Mouse (Mus musculus): Measurements from ENCODE around the gene Pak1. TPM values are rescaled to one million over a fixed set of nuclear protein-coding genes. Genes with fewer than 3 reads are reported as not detected.
"Not testable (repeated sequence)": the region's sequence is repeated elsewhere in the genome, so short reads cannot be mapped to it uniquely, and the experiment has no call there.

Gene Pak1
- polyA plus RNA-seq, 1 experiment, result 56.4 TPM

GRCm38 (mm10) chr7:97846539-97846938 lies 58.2 kb downstream of the Pak1 start:
- no peak overlapping the region for H3K27ac ChIP-seq (ENCODE audit: insufficient read depth, low read depth, low read length)
- no peaks in the 10 kb centered on the region; the same call in 1 of the 2 replicates for H3K36me3 ChIP-seq (ENCODE audit: control insufficient read depth, insufficient read depth, low read length)
- TF ChIP-seq POLR2A (IDR thresholded peaks at IDR 0.05; ENCODE audit: low read depth, low read length) (no peak), CTCF (IDR thresholded peaks at IDR 0.05; ENCODE audit: extremely low read depth, insufficient read length, insufficient replicate concordance, low read depth, low read length) (no peak)
- H3K4me3 ChIP-seq (ENCODE audit: low read depth, low read length), result no peak overlapping the region
- peaks cover 13% of the 10 kb centered on the region for H3K4me1 ChIP-seq (ENCODE audit: control insufficient read depth, insufficient read depth, insufficient read length, low read length)
- no peaks in the 10 kb centered on the region for H3K27me3 ChIP-seq (ENCODE audit: control insufficient read depth, insufficient read depth, low read length)

GRCm38 (mm10) chr7:97849557-97849956 lies 61.2 kb downstream of the Pak1 start:
- not testable (repeated sequence) for H3K27me3 ChIP-seq (ENCODE audit: control insufficient read depth, insufficient read depth, low read length); H3K4me3 ChIP-seq (ENCODE audit: low read depth, low read length); H3K4me1 ChIP-seq (ENCODE audit: control insufficient read depth, insufficient read depth, insufficient read length, low read length); H3K27ac ChIP-seq (ENCODE audit: insufficient read depth, low read depth, low read length); H3K36me3 ChIP-seq (ENCODE audit: control insufficient read depth, insufficient read depth, low read length)
- WGBS, result 74% methylated on average over 3 of the region's 3 CpGs

- Histone ChIP-seq H3K36me3 (ENCODE audit: control insufficient read depth, insufficient read depth, low read length) (peaks cover 3% of the 10 kb centered on the region; the same call in 1 of the 2 replicates), H3K27me3 (ENCODE audit: control insufficient read depth, insufficient read depth, low read length) (no peaks in the 10 kb centered on the region), H3K4me3 (ENCODE audit: low read depth, low read length) (no peak overlapping the region), H3K4me1 (ENCODE audit: control insufficient read depth, insufficient read depth, insufficient read length, low read length) (no peaks in the 10 kb centered on the region), H3K27ac (ENCODE audit: insufficient read depth, low read depth, low read length) (no peak overlapping the region)
- TF ChIP-seq POLR2A (IDR thresholded peaks at IDR 0.05; ENCODE audit: low read depth, low read length) (no peak), CTCF (IDR thresholded peaks at IDR 0.05; ENCODE audit: extremely low read depth, insufficient read length, insufficient replicate concordance, low read depth, low read length) (no peak)
- WGBS, result 83% methylated on average over 3 of the region's 3 CpGs
These were observed 62.0 kb downstream of the Pak1 start for GRCm38 (mm10) chr7:97850331-97850730.

- H3K4me3 ChIP-seq (ENCODE audit: low read depth, low read length), result no peak overlapping the region
- peaks cover 7% of the 10 kb centered on the region for H3K36me3 ChIP-seq (ENCODE audit: control insufficient read depth, insufficient read depth, low read length)
- no peaks in the 10 kb centered on the region for H3K27me3 ChIP-seq (ENCODE audit: control insufficient read depth, insufficient read depth, low read length)
- 78% methylated on average over 3 of the region's 3 CpGs for WGBS
- no peak for TF ChIP-seq CTCF (IDR thresholded peaks at IDR 0.05; ENCODE audit: extremely low read depth, insufficient read length, insufficient replicate concordance, low read depth, low read length)
- no peaks in the 10 kb centered on the region for H3K4me1 ChIP-seq (ENCODE audit: control insufficient read depth, insufficient read depth, insufficient read length, low read length)
- no peak overlapping the region for H3K27ac ChIP-seq (ENCODE audit: insufficient read depth, low read depth, low read length)
These were observed 75.2 kb downstream of the Pak1 start for GRCm38 (mm10) chr7:97863512-97863911.

DNA sequence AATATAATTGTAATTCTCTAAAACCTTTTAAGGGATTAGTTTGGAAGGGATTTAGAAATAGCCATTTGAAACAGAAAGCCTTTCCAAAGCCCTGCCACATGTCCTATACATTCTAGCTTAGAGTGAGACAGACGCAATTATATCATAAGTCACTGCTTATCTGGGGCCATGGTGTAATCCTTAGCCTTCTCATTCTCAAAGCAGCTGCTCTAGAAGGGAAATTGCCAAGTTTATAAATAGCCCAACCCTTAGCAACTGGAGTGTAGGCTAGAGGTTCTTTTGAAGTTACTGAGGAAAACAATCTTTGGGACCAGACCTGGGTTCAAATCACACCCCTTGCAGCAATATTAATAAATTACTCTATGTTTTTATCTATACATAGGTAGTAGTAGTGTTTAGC lies 76.2 kb downstream of the Pak1 start:
- 31% methylated on average over 1 of the region's 1 CpGs for WGBS
- Histone ChIP-seq H3K4me1 (ENCODE audit: control insufficient read depth, insufficient read depth, insufficient read length, low read length) (no peaks in the 10 kb centered on the region), H3K27ac (ENCODE audit: insufficient read depth, low read depth, low read length) (no peak overlapping the region), H3K27me3 (ENCODE audit: control insufficient read depth, insufficient read depth, low read length) (no peaks in the 10 kb centered on the region), H3K4me3 (ENCODE audit: low read depth, low read length) (no peak overlapping the region), H3K36me3 (ENCODE audit: control insufficient read depth, insufficient read depth, low read length) (peaks cover 7% of the 10 kb centered on the region)
- TF ChIP-seq CTCF (IDR thresholded peaks at IDR 0.05; ENCODE audit: extremely low read depth, insufficient read length, insufficient replicate concordance, low read depth, low read length) (no peak), POLR2A (IDR thresholded peaks at IDR 0.05; ENCODE audit: low read depth, low read length) (no peak)

- 81% methylated on average over 5 of the region's 5 CpGs for WGBS
- TF ChIP-seq CTCF (IDR thresholded peaks at IDR 0.05; ENCODE audit: extremely low read depth, insufficient read length, insufficient replicate concordance, low read depth, low read length), result no peak
- Histone ChIP-seq H3K36me3 (ENCODE audit: control insufficient read depth, insufficient read depth, low read length) (peaks cover 7% of the 10 kb centered on the region), H3K4me1 (ENCODE audit: control insufficient read depth, insufficient read depth, insufficient read length, low read length) (no peaks in the 10 kb centered on the region), H3K27ac (ENCODE audit: insufficient read depth, low read depth, low read length) (no peak overlapping the region), H3K4me3 (ENCODE audit: low read depth, low read length) (no peak overlapping the region), H3K27me3 (ENCODE audit: control insufficient read depth, insufficient read depth, low read length) (no peaks in the 10 kb centered on the region)
These were observed 79.5 kb downstream of the Pak1 start for GRCm38 (mm10) chr7:97867866-97868265.

DNA sequence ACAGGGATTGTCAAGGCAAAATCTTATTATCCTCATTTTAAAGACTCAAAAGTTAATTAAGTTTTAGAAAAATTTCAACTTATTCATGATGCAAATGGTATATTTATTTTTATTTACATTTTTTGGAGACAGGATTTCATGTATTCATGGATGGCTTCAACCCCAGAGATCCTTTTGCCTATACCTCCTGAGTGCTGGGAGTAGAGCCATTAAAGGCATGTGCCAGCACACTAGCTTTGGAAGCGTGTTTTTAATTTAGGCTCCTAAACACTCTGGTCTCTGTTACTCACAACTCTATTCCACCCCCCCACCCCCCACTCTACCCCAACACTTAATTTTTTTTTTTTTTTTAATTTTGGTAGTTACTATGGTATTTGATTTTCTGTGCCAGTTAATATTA lies 80.4 kb downstream of the Pak1 start:
- Histone ChIP-seq H3K4me3 (ENCODE audit: low read depth, low read length) (no peak overlapping the region), H3K4me1 (ENCODE audit: control insufficient read depth, insufficient read depth, insufficient read length, low read length) (no peaks in the 10 kb centered on the region), H3K27me3 (ENCODE audit: control insufficient read depth, insufficient read depth, low read length) (no peaks in the 10 kb centered on the region), H3K27ac (ENCODE audit: insufficient read depth, low read depth, low read length) (no peak overlapping the region), H3K36me3 (ENCODE audit: control insufficient read depth, insufficient read depth, low read length) (peaks cover 7% of the 10 kb centered on the region)
- WGBS, result 87% methylated on average over 1 of the region's 1 CpGs
- TF ChIP-seq POLR2A (IDR thresholded peaks at IDR 0.05; ENCODE audit: low read depth, low read length) (no peak), CTCF (IDR thresholded peaks at IDR 0.05; ENCODE audit: extremely low read depth, insufficient read length, insufficient replicate concordance, low read depth, low read length) (no peak)

DNA sequence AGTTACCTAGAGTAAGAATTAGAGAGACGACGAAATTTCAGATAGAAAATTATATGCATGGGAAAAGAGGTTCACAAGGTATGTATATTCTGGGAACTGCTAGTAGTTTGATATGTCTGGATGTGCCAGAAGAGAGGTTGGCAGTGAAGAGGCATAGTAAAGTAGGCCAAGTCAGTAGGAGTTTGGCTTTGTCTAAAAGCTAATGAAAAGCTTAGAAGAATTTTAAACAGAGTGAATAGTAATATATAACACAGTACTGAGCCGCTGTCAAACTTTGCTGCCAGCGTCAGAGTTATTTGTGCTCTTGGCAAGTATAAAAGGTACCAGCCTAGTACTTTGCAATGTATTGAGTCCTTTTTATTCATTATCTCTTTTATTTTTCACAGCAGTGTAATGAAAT lies 84.1 kb downstream of the Pak1 start:
- Histone ChIP-seq H3K27me3 (ENCODE audit: control insufficient read depth, insufficient read depth, low read length) (no peaks in the 10 kb centered on the region), H3K4me1 (ENCODE audit: control insufficient read depth, insufficient read depth, insufficient read length, low read length) (no peaks in the 10 kb centered on the region), H3K36me3 (ENCODE audit: control insufficient read depth, insufficient read depth, low read length) (0 out of 2 replicates have a peak, but pooled peaks cover 3% of the 10 kb centered on the region), H3K4me3 (ENCODE audit: low read depth, low read length) (no peak overlapping the region), H3K27ac (ENCODE audit: insufficient read depth, low read depth, low read length) (no peak overlapping the region)
- WGBS, result 93% methylated on average over 4 of the region's 4 CpGs
- TF ChIP-seq CTCF (IDR thresholded peaks at IDR 0.05; ENCODE audit: extremely low read depth, insufficient read length, insufficient replicate concordance, low read depth, low read length), result no peak
- TF ChIP-seq POLR2A (IDR thresholded peaks at IDR 0.05; ENCODE audit: low read depth, low read length), result no peak
